Mouse (Mus musculus) heart, postnatal 0 days (tissue): ENCODE results near the gene Aftph.

Source experiments
- CTCF ChIP-seq: IDR thresholded peaks from 2 replicates; pipeline ENCODE4 v1.5.1; 2016; ENCODE audit warnings: antibody characterized with exemption, control low read depth, low read depth
- EP300 ChIP-seq: IDR thresholded peaks from 2 replicates; pipeline ENCODE4 v1.6.1; 2016; ENCODE audit warnings: antibody characterized with exemption, low read depth

GRCm38 (mm10) chr11:20681679-20682078 is 59.7 kb downstream of the Aftph start:
- TF ChIP-seq EP300 (no peak), CTCF (no peak)
